Mouse (Mus musculus): Measurements from ENCODE around the gene Supt4a. TPM values are rescaled to one million over a fixed set of nuclear protein-coding genes. Genes with fewer than 3 reads are reported as not detected.

Gene Supt4a
- polyA plus RNA-seq, 1 experiment from 2014 or later: 151 TPM

- H3K4me2 ChIP-seq (replicated peaks; ENCODE audit: low read depth, low read length): no peak overlapping the region
- no peak overlapping the region for H3K27ac ChIP-seq (ENCODE audit: low read length)
- no peak overlapping the region for H3K9ac ChIP-seq (replicated peaks; ENCODE audit: low read depth, low read length)
- H3K4me1 ChIP-seq (ENCODE audit: control insufficient read depth, insufficient read depth, low read length): no peaks in the 10 kb centered on the region
- no peak for ATAC-seq (ENCODE audit: insufficient number of reproducible peaks, insufficient read depth, low FRiP score, low read depth)
- no peaks in the 10 kb centered on the region for H3K36me3 ChIP-seq (ENCODE audit: control insufficient read depth, insufficient read depth, low read length)
- H3K27me3 ChIP-seq (ENCODE audit: control insufficient read depth, insufficient read depth, low read length): peaks cover 24% of the 10 kb centered on the region
- 85% methylated on average over 25 of the region's 25 CpGs for WGBS
- H3K9me3 ChIP-seq (ENCODE audit: control insufficient read depth, low read depth, low read length): no peaks in the 10 kb centered on the region
- no peak overlapping the region for H3K4me3 ChIP-seq (ENCODE audit: low read depth, low read length)
These were observed 19.9 kb downstream of the Supt4a start for GRCm38 (mm10) chr11:87757001-87757954.

- peaks cover 34% of the 10 kb centered on the region for H3K27me3 ChIP-seq (ENCODE audit: control insufficient read depth, insufficient read depth, low read length)
- no peak overlapping the region for H3K9ac ChIP-seq (replicated peaks; ENCODE audit: low read depth, low read length)
- no peak for ATAC-seq (ENCODE audit: insufficient number of reproducible peaks, insufficient read depth, low FRiP score, low read depth)
- H3K9me3 ChIP-seq (ENCODE audit: control insufficient read depth, low read depth, low read length): no peaks in the 10 kb centered on the region
- no peak overlapping the region for H3K4me2 ChIP-seq (replicated peaks; ENCODE audit: low read depth, low read length)
- WGBS: 79% methylated on average over 7 of the region's 7 CpGs
- no peak overlapping the region for H3K4me3 ChIP-seq (ENCODE audit: low read depth, low read length)
- peaks cover under 1% of the 10 kb centered on the region; the same call in 1 of the 2 replicates for H3K4me1 ChIP-seq (ENCODE audit: control insufficient read depth, insufficient read depth, low read length)
- H3K27ac ChIP-seq (ENCODE audit: low read length): no peak overlapping the region
- no peaks in the 10 kb centered on the region for H3K36me3 ChIP-seq (ENCODE audit: control insufficient read depth, insufficient read depth, low read length)
These were observed 21.0 kb downstream of the Supt4a start for GRCm38 (mm10) chr11:87758161-87758911.

- H3K9ac ChIP-seq (replicated peaks; ENCODE audit: low read depth, low read length): no peak overlapping the region
- H3K36me3 ChIP-seq (ENCODE audit: control insufficient read depth, insufficient read depth, low read length): no peaks in the 10 kb centered on the region
- no peaks in the 10 kb centered on the region for H3K9me3 ChIP-seq (ENCODE audit: control insufficient read depth, low read depth, low read length)
- WGBS: 70% methylated on average over 4 of the region's 4 CpGs
- peaks cover 7% of the 10 kb centered on the region; the same call in 1 of the 2 replicates for H3K4me1 ChIP-seq (ENCODE audit: control insufficient read depth, insufficient read depth, low read length)
- H3K27me3 ChIP-seq (ENCODE audit: control insufficient read depth, insufficient read depth, low read length): peaks cover 36% of the 10 kb centered on the region
- H3K27ac ChIP-seq (ENCODE audit: low read length): no peak overlapping the region
- no peak overlapping the region for H3K4me3 ChIP-seq (ENCODE audit: low read depth, low read length)
- H3K4me2 ChIP-seq (replicated peaks; ENCODE audit: low read depth, low read length): no peak overlapping the region
- no peak for ATAC-seq (ENCODE audit: insufficient number of reproducible peaks, insufficient read depth, low FRiP score, low read depth)
These were observed 21.7 kb downstream of the Supt4a start for GRCm38 (mm10) chr11:87758957-87759608.

GRCm38 (mm10) chr11:87759609-87760005 is 22.3 kb downstream of the Supt4a start:
- 10% methylated on average over 3 of the region's 3 CpGs for WGBS
- Histone ChIP-seq H3K4me3 (ENCODE audit: low read depth, low read length) (no peak overlapping the region), H3K9ac (replicated peaks; ENCODE audit: low read depth, low read length) (no peak overlapping the region), H3K9me3 (ENCODE audit: control insufficient read depth, low read depth, low read length) (no peaks in the 10 kb centered on the region), H3K27me3 (ENCODE audit: control insufficient read depth, insufficient read depth, low read length) (peaks cover 36% of the 10 kb centered on the region), H3K4me2 (replicated peaks; ENCODE audit: low read depth, low read length) (no peak overlapping the region), H3K27ac (ENCODE audit: low read length) (no peak overlapping the region), H3K4me1 (ENCODE audit: control insufficient read depth, insufficient read depth, low read length) (peaks cover 12% of the 10 kb centered on the region; the same call in 1 of the 2 replicates), H3K36me3 (ENCODE audit: control insufficient read depth, insufficient read depth, low read length) (no peaks in the 10 kb centered on the region)
- no peak for ATAC-seq (ENCODE audit: insufficient number of reproducible peaks, insufficient read depth, low FRiP score, low read depth)

DNA sequence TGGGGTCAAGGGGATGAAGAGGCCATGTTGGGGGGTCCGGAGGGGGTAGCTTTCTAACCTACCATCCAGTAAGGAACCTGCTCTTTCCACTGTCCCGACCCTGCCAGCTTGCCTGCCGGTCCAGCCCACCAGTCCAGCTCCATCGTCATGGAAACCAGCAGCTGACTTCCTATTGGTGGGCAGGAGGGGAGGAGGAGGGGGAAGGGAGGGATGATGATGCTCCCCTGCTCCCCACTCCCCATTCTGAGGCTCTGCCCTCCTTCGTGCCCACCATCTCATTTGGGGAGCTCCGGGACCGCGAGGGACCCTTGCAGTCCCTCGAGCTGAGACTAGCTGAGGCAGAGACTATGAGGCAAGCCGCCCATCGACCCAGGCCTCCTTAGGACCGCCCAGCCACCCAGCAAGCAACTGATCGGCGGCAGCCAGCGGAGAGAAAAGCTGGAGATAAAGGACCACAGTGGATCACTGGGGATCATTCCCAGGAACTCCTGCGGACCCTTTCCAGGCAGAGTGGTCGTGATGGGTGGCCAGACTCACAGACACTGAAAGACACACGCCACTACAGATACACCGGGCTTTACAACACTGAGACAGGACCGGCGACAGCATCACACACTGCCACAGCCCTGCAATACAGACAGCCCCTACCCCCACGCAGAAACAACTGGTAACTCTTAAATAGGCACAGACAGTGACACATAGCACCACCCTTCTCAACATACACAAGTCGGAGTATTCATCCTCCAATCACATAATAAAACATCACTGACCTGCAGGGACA is 23.1 kb downstream of the Supt4a start, which contains the start of gene Tspoap1:
Gene Tspoap1, plus strand, starts transcription at position 241 of the 781 bp plus-strand sequence.
- Histone ChIP-seq H3K4me2 (replicated peaks; ENCODE audit: low read depth, low read length) (no peak within 1 kb of the TSS), H3K9me3 (ENCODE audit: control insufficient read depth, low read depth, low read length) (no peaks in the 10 kb centered on the region), H3K4me1 (ENCODE audit: control insufficient read depth, insufficient read depth, low read length) (peaks cover 15% of the 10 kb centered on the region; the same call in 1 of the 2 replicates), H3K36me3 (ENCODE audit: control insufficient read depth, insufficient read depth, low read length) (no peaks in the 10 kb centered on the region), H3K27me3 (ENCODE audit: control insufficient read depth, insufficient read depth, low read length) (peaks cover 44% of the 10 kb centered on the region), H3K27ac (ENCODE audit: low read length) (no peak within 1 kb of the TSS), H3K9ac (replicated peaks; ENCODE audit: low read depth, low read length) (no peak within 1 kb of the TSS), H3K4me3 (ENCODE audit: low read depth, low read length) (no peak within 1 kb of the TSS)
- ATAC-seq (ENCODE audit: insufficient number of reproducible peaks, insufficient read depth, low FRiP score, low read depth): no peak
- 9% methylated on average over 23 of the region's 23 CpGs for WGBS

DNA sequence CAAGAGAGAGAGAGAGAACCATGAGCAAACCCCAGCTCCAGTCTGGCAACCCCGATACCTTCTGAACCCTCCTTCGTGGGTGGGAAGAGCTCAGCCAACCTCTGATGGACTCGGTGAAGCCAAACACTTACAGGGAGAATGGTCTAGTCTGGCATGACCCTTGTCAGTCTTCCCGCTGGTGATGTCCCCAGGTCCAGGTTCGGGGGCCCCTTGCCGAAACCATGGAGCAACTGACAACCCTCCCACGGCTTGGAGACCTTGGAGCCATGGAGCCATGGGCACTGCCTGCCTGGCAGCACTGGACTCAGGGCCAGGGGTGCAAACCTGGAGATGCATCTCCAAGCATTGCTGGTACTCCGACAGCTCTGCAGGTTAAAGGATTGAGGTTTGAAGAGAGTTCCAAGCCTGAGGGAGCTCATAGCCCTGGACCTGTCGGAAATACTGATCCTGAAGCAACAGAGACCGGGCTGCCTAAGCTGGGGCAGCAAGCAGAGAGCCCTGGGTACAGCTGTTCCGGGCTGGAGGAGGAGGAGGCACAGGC is 23.9 kb downstream of the Supt4a start:
- H3K27me3 ChIP-seq (ENCODE audit: control insufficient read depth, insufficient read depth, low read length): peaks cover 44% of the 10 kb centered on the region
- no peak overlapping the region for H3K4me3 ChIP-seq (ENCODE audit: low read depth, low read length)
- ATAC-seq (ENCODE audit: insufficient number of reproducible peaks, insufficient read depth, low FRiP score, low read depth): no peak
- H3K36me3 ChIP-seq (ENCODE audit: control insufficient read depth, insufficient read depth, low read length): no peaks in the 10 kb centered on the region
- 64% methylated on average over 11 of the region's 11 CpGs for WGBS
- H3K4me1 ChIP-seq (ENCODE audit: control insufficient read depth, insufficient read depth, low read length): peaks cover 15% of the 10 kb centered on the region; the same call in 1 of the 2 replicates
- no peak overlapping the region for H3K27ac ChIP-seq (ENCODE audit: low read length)
- H3K9ac ChIP-seq (replicated peaks; ENCODE audit: low read depth, low read length): no peak overlapping the region
- no peak overlapping the region for H3K4me2 ChIP-seq (replicated peaks; ENCODE audit: low read depth, low read length)
- no peaks in the 10 kb centered on the region for H3K9me3 ChIP-seq (ENCODE audit: control insufficient read depth, low read depth, low read length)

DNA sequence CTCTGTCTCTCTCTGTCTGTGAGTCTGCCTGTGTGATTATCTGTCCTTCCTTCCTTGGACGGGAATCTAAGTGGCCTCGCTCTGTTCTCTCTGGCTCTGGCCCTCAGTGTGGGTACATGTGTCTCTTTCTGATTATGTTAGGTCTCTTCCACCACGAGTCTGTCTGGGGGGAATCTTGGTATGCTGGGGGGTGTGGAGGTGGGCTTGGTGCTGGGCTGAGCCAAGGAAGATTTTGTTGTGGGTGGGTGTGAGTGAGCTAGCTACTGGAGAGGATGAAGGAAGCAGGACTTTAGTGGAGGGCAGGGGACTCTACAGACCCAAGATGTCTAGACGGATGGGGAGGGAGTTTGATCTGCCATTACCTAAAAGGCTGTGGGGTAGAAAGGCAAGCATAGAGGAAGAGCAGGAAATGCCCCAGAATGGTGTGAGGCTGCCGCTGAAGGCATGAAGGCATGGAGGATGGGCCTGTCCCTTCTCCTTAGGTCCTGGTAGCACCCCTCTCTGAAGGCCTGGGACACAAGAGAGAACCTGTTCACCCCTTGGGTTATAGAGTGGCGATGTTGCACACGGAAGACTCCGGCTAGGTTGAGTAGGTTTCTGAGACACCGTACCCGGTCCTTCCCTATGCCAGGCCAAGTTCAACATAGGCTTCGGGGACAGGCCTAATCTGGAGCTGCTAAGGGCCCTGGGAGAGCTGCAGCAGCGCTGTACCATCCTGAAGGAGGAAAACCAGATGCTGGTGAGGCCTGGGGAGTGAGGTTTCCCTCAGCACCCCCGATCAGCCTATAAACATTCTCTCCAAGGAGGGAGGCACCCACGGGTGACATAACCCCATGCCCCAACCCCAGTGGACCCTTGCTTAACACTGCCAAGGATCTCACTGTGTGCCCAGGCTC is 24.7 kb downstream of the Supt4a start:
- no peaks in the 10 kb centered on the region for H3K36me3 ChIP-seq (ENCODE audit: control insufficient read depth, insufficient read depth, low read length)
- H3K9me3 ChIP-seq (ENCODE audit: control insufficient read depth, low read depth, low read length): no peaks in the 10 kb centered on the region
- no peak overlapping the region for H3K27ac ChIP-seq (ENCODE audit: low read length)
- H3K9ac ChIP-seq (replicated peaks; ENCODE audit: low read depth, low read length): no peak overlapping the region
- H3K4me3 ChIP-seq (ENCODE audit: low read depth, low read length): no peak overlapping the region
- peaks cover 44% of the 10 kb centered on the region for H3K27me3 ChIP-seq (ENCODE audit: control insufficient read depth, insufficient read depth, low read length)
- ATAC-seq (ENCODE audit: insufficient number of reproducible peaks, insufficient read depth, low FRiP score, low read depth): no peak
- H3K4me2 ChIP-seq (replicated peaks; ENCODE audit: low read depth, low read length): no peak overlapping the region
- 74% methylated on average over 14 of the region's 14 CpGs for WGBS
- H3K4me1 ChIP-seq (ENCODE audit: control insufficient read depth, insufficient read depth, low read length): peaks cover 15% of the 10 kb centered on the region; the same call in 1 of the 2 replicates
